Mouse (Mus musculus) C2C12 (cell line): ENCODE measurements around the gene Rpl11.

Experiments used
- CTCF ChIP-seq: IDR thresholded peaks from one replicate; pipeline ENCODE4 v1.5.1; 2011; ENCODE audit not compliant: control insufficient read depth, insufficient read depth, insufficient read length
- FOSL1 ChIP-seq: IDR thresholded peaks from one replicate; pipeline ENCODE4 v1.8.0; 2011; ENCODE audit warnings: mild to moderate bottlenecking, low read length; ENCODE audit not compliant: poor library complexity, insufficient read depth, severe bottlenecking
- MYOG ChIP-seq: IDR thresholded peaks from one replicate; pipeline ENCODE4 v1.6.1; 2011; ENCODE audit not compliant: control insufficient read depth, insufficient read length; ENCODE audit errors: extremely low read depth
- USF1 ChIP-seq: IDR thresholded peaks from one replicate; pipeline ENCODE4 v1.6.1; 2011; ENCODE audit warnings: low read depth, mild to moderate bottlenecking, control low read depth, moderate library complexity

- TF ChIP-seq CTCF (no peak), FOSL1 (no peak), USF1 (no peak), MYOG (no peak)
Measured at GRCm38 (mm10) chr4:136070592-136070991, 17.4 kb upstream of the Rpl11 start.
